Mouse (Mus musculus) MEL (cell line): ENCODE measurements around the gene Pllp.

Source experiments
- KAT2A ChIP-seq: conservative IDR thresholded peaks from 2 replicates; pipeline ENCODE4 v1.6.1; 2012; ENCODE audit warnings: low read depth, low read length, improper control_type of control experiment, inconsistent platforms
- MEF2A ChIP-seq: IDR thresholded peaks from 2 replicates; pipeline ENCODE4 v1.6.1; 2014; ENCODE audit warnings: low read depth, mild to moderate bottlenecking, inconsistent platforms, low read length, improper control_type of control experiment; ENCODE audit not compliant: poor library complexity, insufficient replicate concordance, severe bottlenecking; ENCODE audit errors: extremely low read depth
- MYC ChIP-seq: IDR thresholded peaks from 2 replicates; pipeline ENCODE4 v1.6.1; 2011; ENCODE audit warnings: low read depth, mild to moderate bottlenecking, low read length, improper control_type of control experiment, moderate library complexity
- POLR2A ChIP-seq, 2 experiments: IDR thresholded peaks; 2 replicates each; pipeline ENCODE4 v1.6.1; 2011 to 2012; ENCODE audit warnings: low read length in 2 of 2, mild to moderate bottlenecking in 2 of 2, control low read depth in 1 of 2, improper control_type of control experiment in 1 of 2, low read depth in 1 of 2, moderate library complexity in 1 of 2; ENCODE audit not compliant: control insufficient read depth in 1 of 2, insufficient read depth in 1 of 2, poor library complexity in 1 of 2
- SMC3 ChIP-seq: IDR thresholded peaks from 2 replicates; pipeline ENCODE4 v1.6.1; 2011; ENCODE audit warnings: low read depth, low read length, improper control_type of control experiment

GRCm38 (mm10) chr8:94680414-94680813 lies 15.7 kb downstream of the Pllp start:
- TF ChIP-seq MEF2A (no peak), POLR2A (IDR thresholded peaks at IDR 0.05; ENCODE audit: control insufficient read depth in 1 of 2, insufficient read depth in 1 of 2, low read depth in 1 of 2, low read length in 2 of 2, poor library complexity in 1 of 2) (no peak), MYC (no peak), SMC3 (peak; percentile 55), KAT2A (no peak)
